Mouse (Mus musculus) heart, postnatal 10 days (tissue): ENCODE results near the gene Stx4a. TPM values are rescaled to one million over a fixed set of nuclear protein-coding genes. Genes with fewer than 3 reads are reported as not detected.
"Not testable (repeated sequence)": the region's sequence is repeated elsewhere in the genome, so short reads cannot be mapped to it uniquely, and the experiment has no call there.

Source experiments
- DNase-seq, 2 experiments: peaks; one replicate each; pipeline ENCODE4 v3.0.0; 2021
- intact Hi-C: fragments of 180-260 bp; cut with DNase I; formaldehyde crosslinking; loops from one replicate; pipeline ENCODE4 v1.15.1; 2025
- total RNA-seq, 2 experiments: library from RNA; stranded (reverse); gene quantifications; 2 replicates each; pipeline ENCODE4 v1.2.3; 2021

Stx4a gene
- 10 to 100 TPM; 69.2 to 72.5 TPM for total RNA-seq

- intact Hi-C loops = no loop called here
- peak; percentile 20 to 38 for DNase-seq
Observed at GRCm38 (mm10) chr7:127824176-127824871, at the start of gene Stx4a, which contains the start of gene Stx1b. Gene Stx4a, plus strand, starts transcription at chr7:127824294. Gene Stx1b, minus strand, starts transcription at chr7:127824549.

- intact Hi-C loops = loop anchor here (5.0 kb wide), 1 partner anchor 66 kb away; no protein-coding TSS in a partner anchor
- DNase-seq = not testable (repeated sequence)
Observed at GRCm38 (mm10) chr7:127775837-127776236, 48.3 kb upstream of the Stx4a start.

- intact Hi-C loops = loop anchor here (5.0 kb wide), 1 partner anchor 66 kb away; no protein-coding TSS in a partner anchor
- DNase-seq = peak; percentile 90 to 93
Observed at GRCm38 (mm10) chr7:127776426-127776825, 47.7 kb upstream of the Stx4a start, which contains the start of gene Setd1a. Gene Setd1a, plus strand, starts transcription at chr7:127776670.

GRCm38 (mm10) chr7:127776878-127777473 lies 47.1 kb upstream of the Stx4a start:
- peak; percentile 97 to 98 for DNase-seq
- intact Hi-C loops = loop anchor here (5.0 kb wide), 1 partner anchor 65 kb away; no protein-coding TSS in a partner anchor

GRCm38 (mm10) chr7:127777474-127778266 lies 46.4 kb upstream of the Stx4a start:
- peak; percentile 66 to 72 for DNase-seq
- intact Hi-C loops = loop anchor here (2.0 to 5.0 kb wide), 2 partner anchors 19 to 65 kb away; no protein-coding TSS in a partner anchor

- DNase-seq = no peak
- intact Hi-C loops = loop anchor here (2.0 to 5.0 kb wide), 2 partner anchors 18 to 64 kb away; no protein-coding TSS in a partner anchor
Observed at GRCm38 (mm10) chr7:127778350-127778749, 45.7 kb upstream of the Stx4a start.

GRCm38 (mm10) chr7:127785308-127785707 lies 38.8 kb upstream of the Stx4a start, which contains the start of gene Gm49388:
Gene Gm49388, plus strand, starts transcription at chr7:127785608.
- intact Hi-C loops = no loop called here
- no peak for DNase-seq

GRCm38 (mm10) chr7:127797076-127797845 lies 26.8 kb upstream of the Stx4a start:
- no peak for DNase-seq
- intact Hi-C loops = loop anchor here (2.0 kb wide), 1 partner anchor 18 kb away; no protein-coding TSS in a partner anchor

GRCm38 (mm10) chr7:127798591-127798990 lies 25.5 kb upstream of the Stx4a start:
- intact Hi-C loops = no loop called here
- DNase-seq = no peak

- intact Hi-C loops = no loop called here
Observed at GRCm38 (mm10) chr7:127799211-127799610, 24.9 kb upstream of the Stx4a start.

GRCm38 (mm10) chr7:127799738-127800137 lies 24.4 kb upstream of the Stx4a start:
- intact Hi-C loops = loop anchor here (1.0 to 5.0 kb wide), 5 partner anchors 17 to 408 kb away; partner anchors contain the start of genes Cox6a2, Zfp646 and Zfp668
- no peak for DNase-seq

More at GRCm38 (mm10) chr7:127799211-127799610, 24.9 kb upstream of the Stx4a start:
- DNase-seq = no peak

- intact Hi-C loops = loop anchor here (1.0 to 5.0 kb wide), 5 partner anchors 16 to 407 kb away; partner anchors contain the start of genes Cox6a2, Zfp646 and Zfp668
- DNase-seq = peak; percentile 95 to 97
Observed at GRCm38 (mm10) chr7:127800435-127801009, 23.6 kb upstream of the Stx4a start, which contains the start of gene Hsd3b7. Gene Hsd3b7, plus strand, starts transcription at chr7:127800604.

GRCm38 (mm10) chr7:127801010-127801621 lies 23.0 kb upstream of the Stx4a start:
- intact Hi-C loops = loop anchor here (2.0 to 5.0 kb wide), 3 partner anchors 40 to 406 kb away; partner anchors contain the start of genes Cox6a2, Zfp646 and Zfp668
- peak; percentile 31 to 32 for DNase-seq

GRCm38 (mm10) chr7:127802313-127802712 lies 21.8 kb upstream of the Stx4a start:
- no peak for DNase-seq
- intact Hi-C loops = loop anchor here (5.0 kb wide), 2 partner anchors 75 to 405 kb away; partner anchors contain the start of genes Cox6a2, Zfp646 and Zfp668

- intact Hi-C loops = no loop called here
- no peak for DNase-seq
Observed at GRCm38 (mm10) chr7:127808821-127809220, 15.3 kb upstream of the Stx4a start.

GRCm38 (mm10) chr7:127809846-127810245 lies 14.2 kb upstream of the Stx4a start:
- DNase-seq = no peak
- intact Hi-C loops = no loop called here

- DNase-seq = no peak
- intact Hi-C loops = no loop called here
Observed at GRCm38 (mm10) chr7:127810650-127811049, 13.4 kb upstream of the Stx4a start.

GRCm38 (mm10) chr7:127811240-127811639 lies 12.9 kb upstream of the Stx4a start:
- DNase-seq = no peak

GRCm38 (mm10) chr7:127812292-127812691 lies 11.8 kb upstream of the Stx4a start:
- DNase-seq = no peak
- intact Hi-C loops = no loop called here

More at GRCm38 (mm10) chr7:127811240-127811639, 12.9 kb upstream of the Stx4a start:
- intact Hi-C loops = no loop called here
